Mouse (Mus musculus): ENCODE measurements around the gene Ism2.

GRCm38 (mm10) chr12:87348029-87348428, 48.5 kb upstream of the Ism2 start:
- TF ChIP-seq CTCF (IDR thresholded peaks at IDR 0.05; ENCODE audit: low read depth) (no peak), EP300 (IDR thresholded peaks at IDR 0.05; ENCODE audit: low read depth) (no peak)
